Mouse (Mus musculus) neural tube, embryonic 11.5 days (tissue): ENCODE measurements at regions not wholly inside any gene's neighbourhood (a gene's known extent, or its start where the extent isn't known, plus 50 kb on each side); places are given as distances from the start of the nearest gene placed in this dataset.

ENCODE experiments used
- ATAC-seq: fragments of 200-750 bp; cut with Nextera tagmentation; 2 replicates; pipeline ENCODE4 v1.8.0; 2017; ENCODE audit warnings: moderate number of reproducible peaks, mild to moderate bottlenecking, moderate TSS enrichment, moderate library complexity; ENCODE audit not compliant: insufficient read depth, low FRiP score, low TSS enrichment
- DNase-seq: peaks from one replicate; pipeline ENCODE4 v3.0.0-alpha.2; 2015; ENCODE audit warnings: low spot score
- H3K27ac ChIP-seq: fragments of 300-500 bp; sonication (generic); 2 replicates; pipeline ENCODE4 v1.5.1; 2014; ENCODE audit warnings: low read depth, mild to moderate bottlenecking, low read length
- H3K27me3 ChIP-seq: fragments of 300-500 bp; sonication (generic); 2 replicates; pipeline ENCODE4 v1.6.1; 2014; ENCODE audit warnings: mild to moderate bottlenecking, low read length, mixed read lengths; ENCODE audit not compliant: control insufficient read depth, insufficient read depth
- H3K36me3 ChIP-seq: fragments of 300-500 bp; sonication (generic); 2 replicates; pipeline ENCODE4 v1.6.1; 2014; ENCODE audit warnings: mild to moderate bottlenecking, low read length, moderate library complexity, mixed read lengths; ENCODE audit not compliant: control insufficient read depth, insufficient read depth
- H3K4me1 ChIP-seq: fragments of 300-500 bp; sonication (generic); 2 replicates; pipeline ENCODE4 v1.6.1; 2014; ENCODE audit warnings: low read length, mixed read lengths; ENCODE audit not compliant: control insufficient read depth, insufficient read depth
- H3K4me2 ChIP-seq: fragments of 300-500 bp; sonication (generic); 2 replicates; pipeline ENCODE4 v1.6.1; 2014; ENCODE audit warnings: low read depth, mild to moderate bottlenecking, moderate library complexity
- H3K4me3 ChIP-seq: fragments of 300-500 bp; sonication (generic); 2 replicates; pipeline ENCODE4 v1.5.1; 2014; ENCODE audit warnings: low read depth, low read length
- H3K9ac ChIP-seq: fragments of 300-500 bp; sonication (generic); 2 replicates; pipeline ENCODE4 v1.6.1; 2014; ENCODE audit warnings: mild to moderate bottlenecking, low read length
- H3K9me3 ChIP-seq: fragments of 300-500 bp; sonication (generic); 2 replicates; pipeline ENCODE4 v1.6.1; 2016; ENCODE audit warnings: low read length; ENCODE audit not compliant: control insufficient read depth
- WGBS: fragments of 180-500 bp; shearing (Covaris S2); extraction: QIAGEN DNeasy Blood & Tissue Kit; methylation state at CpG from one replicate; pipeline ENCODE4 v1.1.7; 2014; 5-methylcytosine and 5-hydroxymethylcytosine counted together

- H3K9me3 ChIP-seq = no peaks in the 10 kb centered on the region
- H3K27ac ChIP-seq = no peak overlapping the region
- H3K9ac ChIP-seq = no peak overlapping the region
- no peaks in the 10 kb centered on the region for H3K36me3 ChIP-seq
- H3K4me3 ChIP-seq = no peak overlapping the region
- ATAC-seq (0 out of 2 replicates have a peak, but pooled peaks have one; percentile 31), DNase-seq (no peak)
- no peaks in the 10 kb centered on the region for H3K27me3 ChIP-seq
- H3K4me2 ChIP-seq = no peak overlapping the region
- 73% methylated on average over 8 of the region's 8 CpGs for WGBS
- no peaks in the 10 kb centered on the region for H3K4me1 ChIP-seq
These were observed 660.0 kb downstream of the Trim52 start for GRCm38 (mm10) chr14:106765884-106766467.
